Mouse (Mus musculus) olfactory bulb, adult 2 months (tissue): ENCODE measurements around the gene Xrcc3. TPM values are rescaled to one million over a fixed set of nuclear protein-coding genes. Genes with fewer than 3 reads are reported as not detected.

ENCODE experiments used
- H3K27ac ChIP-seq: fragments of 200-500 bp; 2 replicates; pipeline ENCODE4 v1.5.1; 2012; ENCODE audit warnings: low read depth, low read length; ENCODE audit not compliant: insufficient read depth
- H3K4me1 ChIP-seq: fragments of 200-500 bp; 2 replicates; pipeline ENCODE4 v1.6.1; 2012; ENCODE audit warnings: low read length; ENCODE audit not compliant: control insufficient read depth, insufficient read depth
- H3K4me3 ChIP-seq: fragments of 200-500 bp; 2 replicates; pipeline ENCODE4 v1.5.1; 2012; ENCODE audit warnings: mild to moderate bottlenecking, low read depth, low read length, moderate library complexity; ENCODE audit not compliant: insufficient read depth
- CTCF ChIP-seq: fragments of 200-500 bp; IDR thresholded peaks from 2 replicates; pipeline ENCODE4 v1.5.1; 2012; ENCODE audit warnings: low read depth, mild to moderate bottlenecking, low read length, moderate library complexity; ENCODE audit not compliant: insufficient read depth
- POLR2A ChIP-seq: fragments of 200-500 bp; IDR thresholded peaks from 2 replicates; pipeline ENCODE4 v1.6.1; 2012; ENCODE audit warnings: mild to moderate bottlenecking, low read depth, low read length, moderate library complexity; ENCODE audit not compliant: insufficient read depth
- WGBS: fragments of 180-500 bp; shearing (Covaris S2); methylation state at CpG from one replicate; pipeline ENCODE4 v1.1.7; 2018; 5-methylcytosine and 5-hydroxymethylcytosine counted together
- polyA plus RNA-seq: library from polyadenylated mRNA; stranded (reverse); fragments of >200 nt; gene quantifications from 2 replicates; pipeline ENCODE4 v1.2.4, GENCODE M21; 2012; ENCODE audit warnings: low replicate concordance; ENCODE audit not compliant: missing spikeins, insufficient read depth, insufficient read length

Xrcc3 gene
- not detected in 2 replicates for polyA plus RNA-seq

GRCm38 (mm10) chr12:111813766-111814617 is at the start of gene Xrcc3, which contains the start of gene Zfyve21:
Gene Xrcc3 (minus strand): TSS chr12:111813873.
Gene Zfyve21 (plus strand): TSS chr12:111814170.
- Histone ChIP-seq H3K27ac (peak within 1 kb of the TSS; percentile 11), H3K4me3 (peak within 1 kb of the TSS; percentile 65), H3K4me1 (peaks cover 42% of the 10 kb centered on the region)
- TF ChIP-seq CTCF, result no peak
- TF ChIP-seq POLR2A, result peak; percentile 70
- WGBS, result under 1% methylated on average over 87 of the region's 87 CpGs

GRCm38 (mm10) chr12:111855448-111855847 is 41.8 kb upstream of the Xrcc3 start:
- 96% methylated on average over 2 of the region's 2 CpGs for WGBS
- H3K27ac ChIP-seq, result no peak overlapping the region
- no peak overlapping the region for H3K4me3 ChIP-seq
- peaks cover 5% of the 10 kb centered on the region for H3K4me1 ChIP-seq
- TF ChIP-seq POLR2A, result no peak
- no peak for TF ChIP-seq CTCF

GRCm38 (mm10) chr12:111853546-111853945 is 39.9 kb upstream of the Xrcc3 start:
- WGBS, result 40% methylated on average over 4 of the region's 4 CpGs
- no peak overlapping the region for H3K4me3 ChIP-seq
- TF ChIP-seq POLR2A (no peak), CTCF (no peak)
- peaks cover 5% of the 10 kb centered on the region for H3K4me1 ChIP-seq
- no peak overlapping the region for H3K27ac ChIP-seq

GRCm38 (mm10) chr12:111853011-111853436 is 39.4 kb upstream of the Xrcc3 start:
- peaks cover 5% of the 10 kb centered on the region for H3K4me1 ChIP-seq
- TF ChIP-seq POLR2A (no peak), CTCF (no peak)
- H3K4me3 ChIP-seq, result no peak overlapping the region
- H3K27ac ChIP-seq, result no peak overlapping the region
- WGBS, result 42% methylated on average over 10 of the region's 10 CpGs

- 59% methylated on average over 5 of the region's 5 CpGs for WGBS
- H3K4me1 ChIP-seq, result peaks cover 8% of the 10 kb centered on the region
- H3K27ac ChIP-seq, result no peak overlapping the region
- no peak overlapping the region for H3K4me3 ChIP-seq
- TF ChIP-seq CTCF, result no peak
- TF ChIP-seq POLR2A, result no peak
Observed at GRCm38 (mm10) chr12:111851745-111852144, 38.1 kb upstream of the Xrcc3 start.

- no peak overlapping the region for H3K27ac ChIP-seq
- 63% methylated on average over 2 of the region's 2 CpGs for WGBS
- no peak overlapping the region for H3K4me3 ChIP-seq
- peaks cover 8% of the 10 kb centered on the region for H3K4me1 ChIP-seq
- TF ChIP-seq POLR2A (no peak), CTCF (no peak)
Observed at GRCm38 (mm10) chr12:111851235-111851634, 37.6 kb upstream of the Xrcc3 start.

- Histone ChIP-seq H3K4me1 (peaks cover 6% of the 10 kb centered on the region), H3K4me3 (no peak overlapping the region), H3K27ac (peak overlapping the region; percentile 17; the same call in 1 of the 2 replicates)
- 75% methylated on average over 9 of the region's 9 CpGs for WGBS
- no peak for TF ChIP-seq CTCF
- TF ChIP-seq POLR2A, result no peak
Observed at GRCm38 (mm10) chr12:111848300-111848798, 34.7 kb upstream of the Xrcc3 start.

- 91% methylated on average over 10 of the region's 10 CpGs for WGBS
- H3K4me3 ChIP-seq, result no peak overlapping the region
- no peak for TF ChIP-seq CTCF
- no peak for TF ChIP-seq POLR2A
- H3K27ac ChIP-seq, result no peak overlapping the region
- peaks cover 3% of the 10 kb centered on the region; the same call in 1 of the 2 replicates for H3K4me1 ChIP-seq
Observed at GRCm38 (mm10) chr12:111846815-111847214, 33.1 kb upstream of the Xrcc3 start.

- H3K4me3 ChIP-seq, result no peak overlapping the region
- 93% methylated on average over 4 of the region's 4 CpGs for WGBS
- TF ChIP-seq CTCF (no peak), POLR2A (no peak)
- no peak overlapping the region for H3K27ac ChIP-seq
- H3K4me1 ChIP-seq, result peaks cover 3% of the 10 kb centered on the region; the same call in 1 of the 2 replicates
Observed at GRCm38 (mm10) chr12:111845953-111846352, 32.3 kb upstream of the Xrcc3 start.
